Mouse (Mus musculus) adrenal gland, postnatal 4 days (tissue): ENCODE results near the gene Ergic1. TPM values are rescaled to one million over a fixed set of nuclear protein-coding genes. Genes with fewer than 3 reads are reported as not detected.

ENCODE experiments used
- DNase-seq, 2 experiments: peaks; one replicate each; pipeline ENCODE4 v3.0.0; 2021 to 2022; ENCODE audit warnings: low spot score in 2 of 2, mixed read lengths in 2 of 2
- total RNA-seq, 2 experiments: library from RNA; stranded (reverse); gene quantifications; 2 replicates each; pipeline ENCODE4 v1.2.3; 2021

Ergic1 gene
- total RNA-seq, 2 experiments from 2014 or later: 158 to 164 TPM

GRCm38 (mm10) chr17:26535251-26536136, 25.8 kb upstream of the Ergic1 start:
- no peak for DNase-seq

- no peak for DNase-seq
Measured at GRCm38 (mm10) chr17:26537722-26538471, 23.4 kb upstream of the Ergic1 start.

- no peak for DNase-seq
Measured at GRCm38 (mm10) chr17:26540083-26540482, 21.2 kb upstream of the Ergic1 start.

GRCm38 (mm10) chr17:26544319-26544963, 16.8 kb upstream of the Ergic1 start:
- DNase-seq: no peak

- DNase-seq: no peak
Measured at GRCm38 (mm10) chr17:26547771-26548170, 13.5 kb upstream of the Ergic1 start.

GRCm38 (mm10) chr17:26548566-26548965, 12.7 kb upstream of the Ergic1 start:
- DNase-seq: no peak

GRCm38 (mm10) chr17:26549148-26549809, 12.0 kb upstream of the Ergic1 start:
- no peak for DNase-seq

GRCm38 (mm10) chr17:26551104-26551503, 10.2 kb upstream of the Ergic1 start:
- no peak for DNase-seq

GRCm38 (mm10) chr17:26553033-26553432, 8.3 kb upstream of the Ergic1 start:
- DNase-seq: no peak

GRCm38 (mm10) chr17:26560526-26561289, 581 bp upstream of the Ergic1 start:
- no peak for DNase-seq

- no peak for DNase-seq
Measured at GRCm38 (mm10) chr17:26561651-26562181, 427 bp downstream of the Ergic1 start, which contains the start of gene Dusp1. TSS of gene Dusp1 (minus strand) at chr17:26562128.

GRCm38 (mm10) chr17:26562292-26562691, 1.0 kb downstream of the Ergic1 start:
- DNase-seq: no peak

GRCm38 (mm10) chr17:26563476-26563875, 2.2 kb downstream of the Ergic1 start:
- DNase-seq: no peak

GRCm38 (mm10) chr17:26564439-26564838, 3.1 kb downstream of the Ergic1 start:
- DNase-seq: no peak

GRCm38 (mm10) chr17:26567142-26567817, 6.0 kb downstream of the Ergic1 start:
- no peak for DNase-seq

- no peak for DNase-seq
Measured at GRCm38 (mm10) chr17:26567818-26568173, 6.5 kb downstream of the Ergic1 start.

GRCm38 (mm10) chr17:26569594-26570350, 8.5 kb downstream of the Ergic1 start:
- no peak for DNase-seq

GRCm38 (mm10) chr17:26570651-26571118, 9.4 kb downstream of the Ergic1 start:
- DNase-seq: no peak

- peak in 1 of 2 experiments; percentile 56 for DNase-seq
Measured at GRCm38 (mm10) chr17:26571377-26571776, 10.1 kb downstream of the Ergic1 start.
